Mouse (Mus musculus) bone marrow macrophage, adult 2 months (primary cell): ENCODE measurements around the gene Emilin2. TPM values are rescaled to one million over a fixed set of nuclear protein-coding genes. Genes with fewer than 3 reads are reported as not detected.
A peak's percentile ranks its signal among the peaks of the same experiment; 100 is the strongest.

Source experiments
- H3K27ac ChIP-seq: 2 replicates; pipeline ENCODE4 v1.5.1; 2012; ENCODE audit warnings: low read depth, low read length; ENCODE audit not compliant: insufficient read depth
- H3K4me1 ChIP-seq: 2 replicates; pipeline ENCODE4 v1.6.1; 2012; ENCODE audit warnings: low read length; ENCODE audit not compliant: control insufficient read depth, insufficient read depth
- H3K4me3 ChIP-seq: 2 replicates; pipeline ENCODE4 v1.5.1; 2012; ENCODE audit warnings: mild to moderate bottlenecking, low read length, moderate library complexity; ENCODE audit not compliant: insufficient read depth
- CTCF ChIP-seq: IDR thresholded peaks from 2 replicates; pipeline ENCODE4 v1.5.1; 2012; ENCODE audit warnings: low read depth, mild to moderate bottlenecking, low read length, moderate library complexity
- POLR2A ChIP-seq: IDR thresholded peaks from 2 replicates; pipeline ENCODE4 v1.6.1; 2012; ENCODE audit warnings: mild to moderate bottlenecking, low read depth, low read length, borderline replicate concordance
- polyA plus RNA-seq: library from polyadenylated mRNA; stranded (reverse); fragments of >200 nt; gene quantifications from 2 replicates; pipeline ENCODE4 v1.2.4, GENCODE M21; 2012; ENCODE audit not compliant: missing spikeins, insufficient read depth, insufficient read length

Gene Emilin2
- polyA plus RNA-seq, 1 experiment = 102 TPM

- no peak overlapping the region for H3K27ac ChIP-seq
- TF ChIP-seq CTCF = no peak
- TF ChIP-seq POLR2A = no peak
- H3K4me3 ChIP-seq = no peak overlapping the region
- peaks cover 34% of the 10 kb centered on the region for H3K4me1 ChIP-seq
Measured at GRCm38 (mm10) chr17:71209936-71210335, 101.8 kb downstream of the Emilin2 start.

DNA sequence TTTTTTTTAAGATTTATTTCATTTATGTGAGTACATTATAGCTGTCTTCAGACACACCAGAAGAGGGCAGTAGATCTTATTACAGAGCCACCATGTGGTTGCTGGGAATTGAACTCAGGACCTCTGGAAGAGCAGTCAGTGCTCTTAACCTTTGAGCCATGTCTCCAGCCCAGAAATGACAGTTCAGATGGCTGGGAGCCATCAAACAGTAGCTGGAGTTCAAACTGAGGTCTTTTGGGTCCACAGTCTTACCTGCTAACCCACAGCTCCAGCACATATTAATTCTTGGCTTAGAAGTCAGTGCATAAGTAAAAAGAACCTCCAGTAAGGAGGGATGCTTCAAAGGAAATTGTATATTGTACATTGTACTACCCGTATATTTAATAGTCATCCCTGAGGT lies 102.9 kb downstream of the Emilin2 start:
- H3K27ac ChIP-seq = no peak overlapping the region
- H3K4me1 ChIP-seq = peaks cover 26% of the 10 kb centered on the region
- H3K4me3 ChIP-seq = no peak overlapping the region
- no peak for TF ChIP-seq POLR2A
- TF ChIP-seq CTCF = no peak

GRCm38 (mm10) chr17:71208376-71208775 lies 103.4 kb downstream of the Emilin2 start:
- Histone ChIP-seq H3K4me1 (peaks cover 27% of the 10 kb centered on the region), H3K27ac (no peak overlapping the region), H3K4me3 (no peak overlapping the region)
- TF ChIP-seq CTCF (no peak), POLR2A (no peak)

DNA sequence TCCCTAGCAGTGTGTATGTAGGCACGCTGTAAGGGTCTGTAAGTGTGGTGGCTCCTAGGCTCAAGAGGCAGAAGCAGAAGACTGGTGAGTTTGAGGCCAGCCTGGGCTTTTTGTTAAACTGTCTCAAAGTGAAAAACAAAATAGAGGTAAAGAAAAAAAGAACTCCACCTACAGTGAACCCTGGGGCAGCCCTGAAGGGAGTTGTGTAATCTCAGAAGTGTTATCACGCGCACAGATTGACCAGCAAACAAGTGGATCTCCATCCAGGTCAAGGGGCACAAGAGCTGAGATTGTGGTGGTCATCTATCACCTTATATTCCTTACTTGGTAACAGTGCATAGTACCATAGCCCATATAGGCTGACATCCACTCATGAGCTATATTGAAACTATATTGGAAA lies 104.5 kb downstream of the Emilin2 start:
- Histone ChIP-seq H3K4me1 (peaks cover 31% of the 10 kb centered on the region), H3K27ac (no peak overlapping the region), H3K4me3 (no peak overlapping the region)
- TF ChIP-seq POLR2A (no peak), CTCF (no peak)

DNA sequence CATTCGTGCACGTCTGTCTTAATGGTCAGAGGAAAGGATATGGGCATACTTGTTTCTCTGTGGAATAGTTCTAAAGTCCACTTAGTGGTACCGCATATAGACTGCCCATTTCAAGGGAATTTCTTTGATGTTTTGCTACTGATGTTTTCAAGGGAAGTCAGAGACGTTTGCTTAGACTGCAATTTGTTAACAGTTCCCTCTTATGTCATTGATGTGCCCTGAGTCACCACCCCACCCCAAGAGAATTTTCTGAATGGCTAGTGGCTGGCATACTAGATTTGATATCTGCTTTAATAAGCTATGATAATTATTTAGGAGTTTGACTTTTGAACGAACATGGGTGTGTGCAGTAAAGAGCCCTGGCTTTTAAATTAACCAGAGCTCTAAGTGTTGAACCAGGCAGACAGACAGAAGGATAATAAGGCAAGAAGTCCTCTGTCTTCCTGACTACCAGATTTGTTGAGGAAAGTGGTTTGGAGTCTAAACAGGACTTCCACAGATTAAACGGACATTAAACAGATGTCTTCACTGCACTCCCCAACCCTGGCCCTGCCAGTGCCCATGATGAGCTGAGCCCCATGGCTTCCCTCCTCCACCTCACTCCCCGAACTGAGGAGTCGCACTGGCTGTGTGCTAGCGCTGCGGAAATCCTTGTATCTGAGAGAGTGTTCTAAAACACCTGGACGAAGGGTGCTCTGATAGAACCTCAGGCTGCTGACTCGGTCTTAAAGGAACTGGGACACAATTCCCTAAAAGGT lies 105.5 kb downstream of the Emilin2 start:
- Histone ChIP-seq H3K4me1 (peaks cover 27% of the 10 kb centered on the region), H3K27ac (0 out of 2 replicates have a peak overlapping the region, but pooled peaks have one; percentile 26), H3K4me3 (no peak overlapping the region)
- no peak for TF ChIP-seq CTCF
- no peak for TF ChIP-seq POLR2A

DNA sequence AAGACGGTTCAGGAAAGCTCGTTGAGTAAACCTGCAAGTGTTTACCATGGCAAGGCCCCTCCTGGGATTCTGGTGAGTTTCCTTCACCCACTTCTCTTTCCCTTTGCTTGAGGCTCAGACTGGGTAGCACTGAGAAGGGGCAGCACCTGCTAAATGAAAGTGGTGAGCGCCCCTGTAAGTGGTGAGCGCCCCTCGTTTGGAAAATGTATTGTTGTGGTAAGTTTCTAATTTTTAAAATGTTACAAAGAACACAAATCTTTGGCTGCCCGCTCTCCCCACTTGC lies 107.0 kb downstream of the Emilin2 start:
- Histone ChIP-seq H3K4me3 (no peak overlapping the region), H3K4me1 (peaks cover 24% of the 10 kb centered on the region), H3K27ac (no peak overlapping the region)
- no peak for TF ChIP-seq POLR2A
- no peak for TF ChIP-seq CTCF

- Histone ChIP-seq H3K27ac (no peak overlapping the region), H3K4me3 (no peak overlapping the region), H3K4me1 (peaks cover 21% of the 10 kb centered on the region)
- TF ChIP-seq POLR2A (no peak), CTCF (no peak)
Measured at GRCm38 (mm10) chr17:71203998-71204808, 107.6 kb downstream of the Emilin2 start.

Other genes with a start within 250 kb of the Emilin2 start
- gene Lpin2, start 129.4 kb downstream of the Emilin2 start, polyA plus RNA-seq = 122 and 133 TPM in 2 replicates
- gene Gm4707, start 147.9 kb upstream of the Emilin2 start, polyA plus RNA-seq = 1.9 and 3.2 TPM in 2 replicates
- gene Smchd1, start 163.4 kb upstream of the Emilin2 start, polyA plus RNA-seq = 56.9 and 67.7 TPM in 2 replicates
- gene Ndc80, start 214.9 kb upstream of the Emilin2 start, polyA plus RNA-seq = 34.5 and 37.8 TPM in 2 replicates
- gene Spdya, start 240.1 kb upstream of the Emilin2 start, polyA plus RNA-seq = not detected in 2 replicates